Mouse (Mus musculus) cortical plate, adult 2 months (tissue): ENCODE measurements at regions not wholly inside any gene's neighbourhood (a gene's known extent, or its start where the extent isn't known, plus 50 kb on each side); places are given as distances from the start of the nearest gene placed in this dataset.

Experiments used
- H3K27ac ChIP-seq: fragments of 200-500 bp; 2 replicates; pipeline ENCODE4 v1.5.1; 2012; ENCODE audit warnings: low read length, control low read depth, inconsistent platforms; ENCODE audit not compliant: insufficient read depth
- H3K4me1 ChIP-seq: fragments of 200-500 bp; 2 replicates; pipeline ENCODE4 v1.6.1; 2011; ENCODE audit warnings: low read length; ENCODE audit not compliant: control insufficient read depth, insufficient read depth
- H3K4me3 ChIP-seq: fragments of 200-500 bp; 2 replicates; pipeline ENCODE4 v1.5.1; 2011; ENCODE audit warnings: mild to moderate bottlenecking, low read length, control low read depth; ENCODE audit not compliant: insufficient read depth
- CTCF ChIP-seq: fragments of 200-500 bp; IDR thresholded peaks from 2 replicates; pipeline ENCODE4 v1.5.1; 2011; ENCODE audit warnings: mild to moderate bottlenecking, control low read depth, low read length; ENCODE audit not compliant: insufficient read depth; ENCODE audit errors: extremely low read depth
- POLR2A ChIP-seq: fragments of 200-500 bp; IDR thresholded peaks from 2 replicates; pipeline ENCODE4 v1.6.1; 2011; ENCODE audit warnings: mild to moderate bottlenecking, low read length, control low read depth; ENCODE audit not compliant: insufficient read depth; ENCODE audit errors: extremely low read depth

GRCm38 (mm10) chr2:48061375-48061774 is 752.5 kb upstream of the Acvr2a start:
- no peak overlapping the region for H3K4me3 ChIP-seq
- H3K4me1 ChIP-seq = no peaks in the 10 kb centered on the region
- no peak overlapping the region for H3K27ac ChIP-seq
- TF ChIP-seq POLR2A (no peak), CTCF (no peak)

- Histone ChIP-seq H3K4me3 (no peak overlapping the region), H3K4me1 (no peaks in the 10 kb centered on the region), H3K27ac (no peak overlapping the region)
- no peak for TF ChIP-seq POLR2A
- TF ChIP-seq CTCF = no peak
Observed at GRCm38 (mm10) chr2:48063436-48063835, 750.5 kb upstream of the Acvr2a start.

GRCm38 (mm10) chr2:48065162-48065561 is 748.7 kb upstream of the Acvr2a start:
- Histone ChIP-seq H3K27ac (no peak overlapping the region), H3K4me3 (no peak overlapping the region), H3K4me1 (no peaks in the 10 kb centered on the region)
- no peak for TF ChIP-seq CTCF
- no peak for TF ChIP-seq POLR2A

GRCm38 (mm10) chr2:48082120-48082799 is 731.6 kb upstream of the Acvr2a start:
- no peak overlapping the region for H3K4me3 ChIP-seq
- H3K4me1 ChIP-seq = no peaks in the 10 kb centered on the region
- TF ChIP-seq CTCF = no peak
- no peak for TF ChIP-seq POLR2A
- H3K27ac ChIP-seq = no peak overlapping the region

GRCm38 (mm10) chr2:48098287-48098686 is 715.6 kb upstream of the Acvr2a start:
- Histone ChIP-seq H3K4me1 (0 out of 2 replicates have a peak, but pooled peaks cover 2% of the 10 kb centered on the region), H3K4me3 (no peak overlapping the region), H3K27ac (no peak overlapping the region)
- no peak for TF ChIP-seq CTCF
- no peak for TF ChIP-seq POLR2A

GRCm38 (mm10) chr2:48098931-48099531 is 714.9 kb upstream of the Acvr2a start:
- H3K4me3 ChIP-seq = no peak overlapping the region
- no peak overlapping the region for H3K27ac ChIP-seq
- H3K4me1 ChIP-seq = 0 out of 2 replicates have a peak, but pooled peaks cover 2% of the 10 kb centered on the region
- TF ChIP-seq CTCF (no peak), POLR2A (no peak)

- Histone ChIP-seq H3K4me1 (no peaks in the 10 kb centered on the region), H3K27ac (no peak overlapping the region), H3K4me3 (no peak overlapping the region)
- TF ChIP-seq POLR2A (no peak), CTCF (no peak)
Observed at GRCm38 (mm10) chr2:48123662-48124061, 690.2 kb upstream of the Acvr2a start.

- TF ChIP-seq CTCF (no peak), POLR2A (no peak)
- no peak overlapping the region for H3K27ac ChIP-seq
- no peaks in the 10 kb centered on the region for H3K4me1 ChIP-seq
- no peak overlapping the region for H3K4me3 ChIP-seq
Observed at GRCm38 (mm10) chr2:48138051-48138611, 675.8 kb upstream of the Acvr2a start.

- Histone ChIP-seq H3K4me1 (no peaks in the 10 kb centered on the region), H3K4me3 (no peak overlapping the region), H3K27ac (no peak overlapping the region)
- TF ChIP-seq POLR2A (no peak), CTCF (no peak)
Observed at GRCm38 (mm10) chr2:48141281-48141680, 672.6 kb upstream of the Acvr2a start.

- Histone ChIP-seq H3K27ac (no peak overlapping the region), H3K4me3 (no peak overlapping the region), H3K4me1 (no peaks in the 10 kb centered on the region)
- TF ChIP-seq POLR2A = no peak
- TF ChIP-seq CTCF = no peak
Observed at GRCm38 (mm10) chr2:48154706-48155105, 659.2 kb upstream of the Acvr2a start.

- TF ChIP-seq POLR2A (no peak), CTCF (no peak)
- H3K4me3 ChIP-seq = no peak overlapping the region
Observed at GRCm38 (mm10) chr2:48172626-48173025, 641.3 kb upstream of the Acvr2a start.

More at GRCm38 (mm10) chr2:48172626-48173025, 641.3 kb upstream of the Acvr2a start:
- Histone ChIP-seq H3K4me1 (no peaks in the 10 kb centered on the region), H3K27ac (no peak overlapping the region)
